Mouse (Mus musculus): Measurements from ENCODE around the gene Zzef1. TPM values are rescaled to one million over a fixed set of nuclear protein-coding genes. Genes with fewer than 3 reads are reported as not detected.
"Not testable (repeated sequence)": the region's sequence is repeated elsewhere in the genome, so short reads cannot be mapped to it uniquely, and the experiment has no call there.

The Zzef1 gene
- 14.0 and 14.3 TPM in 2 replicates for polyA plus RNA-seq (2015; fragmentation: Nextera tagmentation; extraction: Ambion mirVana)

DNA sequence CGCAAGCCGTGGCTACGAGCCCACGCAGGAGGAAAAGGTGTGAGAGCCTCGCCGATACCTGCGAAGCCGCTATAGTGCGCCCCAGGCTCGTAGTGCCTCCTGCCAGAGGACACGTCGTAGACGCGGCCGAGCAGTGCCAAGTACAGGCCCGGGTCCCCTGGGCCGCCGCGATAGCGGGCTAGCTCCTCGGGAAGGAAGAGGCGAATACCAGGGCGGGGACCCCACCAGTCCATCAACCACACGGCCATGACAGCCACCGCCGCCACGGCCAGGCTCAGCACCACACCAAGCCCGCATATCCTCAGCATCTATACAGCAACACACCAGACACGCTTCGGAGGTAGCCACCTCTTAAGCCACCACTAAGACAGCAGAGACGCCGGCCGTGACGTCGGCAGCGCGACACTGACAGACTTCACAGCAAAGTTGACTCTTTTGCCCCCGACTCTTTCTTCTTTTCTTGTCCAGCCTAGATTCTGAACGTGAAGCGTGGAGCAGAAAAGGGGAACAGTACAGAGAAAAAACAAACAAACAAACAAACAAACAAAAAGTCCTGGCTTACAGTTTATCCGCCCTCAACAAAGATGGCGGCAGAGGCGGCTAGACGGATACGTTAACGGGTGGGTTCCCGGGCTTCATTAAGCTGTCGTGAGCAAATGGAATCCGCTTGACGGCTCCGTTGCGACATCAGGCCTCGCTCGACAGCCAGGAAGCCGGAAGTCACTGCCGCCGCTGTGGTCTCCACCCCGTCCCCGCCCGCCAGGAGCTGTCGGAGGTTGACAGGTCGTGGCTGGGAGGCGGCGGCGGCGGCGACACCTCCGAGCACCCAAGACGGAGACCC, at the start of gene Zzef1, which contains the start of gene Cyb5d2:
Gene Zzef1, plus strand, starts transcription at position 772 of the 841 bp plus-strand sequence.
Gene Cyb5d2, minus strand, starts transcription at position 688 of the 841 bp plus-strand sequence.
- Histone ChIP-seq H3K4me2 (peak within 1 kb of the TSS; percentile 88), H3K4me1 (replicated peaks) (peaks cover 33% of the 10 kb centered on the region), H3K27ac (replicated peaks) (peak within 1 kb of the TSS; percentile 95), H3K36me3 (no peaks in the 10 kb centered on the region), H3K9me3 (no peaks in the 10 kb centered on the region), H3K4me3 (peak within 1 kb of the TSS; percentile 78), H3K27me3 (no peaks in the 10 kb centered on the region), H3K9ac (peak within 1 kb of the TSS; percentile 83)
- WGBS: under 1% methylated on average over 68 of the region's 69 CpGs
- ATAC-seq (ENCODE audit: low FRiP score, low read depth): peak; percentile 95

DNA sequence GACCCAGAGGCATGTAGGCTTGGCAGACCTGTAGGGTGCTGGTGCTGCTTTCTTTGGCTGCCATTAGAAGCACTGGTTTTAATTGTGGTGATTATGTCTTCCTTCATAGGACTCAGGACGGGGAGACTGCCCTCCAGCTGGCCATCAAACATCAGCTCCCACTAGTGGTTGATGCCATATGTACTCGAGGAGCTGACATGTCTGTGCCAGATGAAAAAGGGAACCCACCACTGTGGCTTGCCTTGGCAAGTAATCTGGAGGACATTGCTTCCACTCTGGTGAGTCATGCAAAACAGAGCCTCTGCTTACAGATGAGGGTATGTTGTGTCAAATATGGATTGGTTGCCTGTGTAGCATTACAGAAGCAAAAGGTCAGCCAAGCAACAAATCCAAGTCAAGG, 44.1 kb upstream of the Zzef1 start:
- Histone ChIP-seq H3K27me3 (no peaks in the 10 kb centered on the region), H3K4me3 (no peak overlapping the region), H3K9ac (no peak overlapping the region), H3K36me3 (peaks cover 84% of the 10 kb centered on the region), H3K4me2 (no peak overlapping the region), H3K27ac (replicated peaks) (no peak overlapping the region), H3K9me3 (no peaks in the 10 kb centered on the region), H3K4me1 (replicated peaks) (no peaks in the 10 kb centered on the region)
- WGBS: 51% methylated on average over 2 of the region's 2 CpGs
- no peak for ATAC-seq (ENCODE audit: low FRiP score, low read depth)

DNA sequence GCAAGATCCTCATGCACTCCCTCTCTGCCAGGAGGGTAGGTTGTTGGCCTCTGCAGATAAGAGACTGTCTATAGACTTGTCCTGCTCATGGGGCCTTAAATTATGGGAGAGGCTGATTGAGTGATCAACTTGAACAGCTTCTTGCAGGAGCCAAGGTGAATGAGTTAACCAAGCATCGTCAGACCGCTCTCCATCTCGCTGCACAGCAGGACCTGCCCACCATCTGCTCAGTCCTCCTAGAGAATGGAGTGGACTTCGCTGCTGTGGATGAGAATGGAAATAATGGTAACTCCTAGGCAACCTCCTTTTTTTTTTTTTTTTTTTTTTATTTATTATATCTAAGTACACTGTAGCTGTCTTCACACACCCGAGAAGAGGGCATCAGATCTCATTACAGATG, 37.7 kb upstream of the Zzef1 start:
- WGBS: 84% methylated on average over 5 of the region's 5 CpGs
- H3K36me3 ChIP-seq: peaks cover 89% of the 10 kb centered on the region
- no peak for ATAC-seq (ENCODE audit: low FRiP score, low read depth)

DNA sequence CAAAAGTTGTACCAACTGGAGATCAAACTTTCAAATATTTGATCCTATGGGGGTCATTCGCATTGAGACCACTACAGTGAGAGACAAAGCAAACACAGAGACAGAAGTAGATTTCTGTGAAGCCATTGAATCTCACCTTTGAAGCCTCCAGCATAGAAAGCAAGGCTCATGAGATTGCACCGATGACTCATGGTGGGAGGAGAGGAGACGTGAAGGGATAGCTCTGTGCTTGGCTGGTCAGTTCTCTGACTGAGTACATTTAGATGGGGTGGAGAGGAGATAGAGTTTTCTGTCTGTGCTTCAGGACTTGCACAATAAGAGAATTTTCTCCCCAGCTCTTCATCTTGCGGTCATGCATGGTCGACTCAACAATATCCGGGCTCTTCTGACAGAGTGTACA, 36.4 kb upstream of the Zzef1 start:
- no peak overlapping the region for H3K4me3 ChIP-seq
- WGBS: 95% methylated on average over 6 of the region's 6 CpGs
- H3K27ac ChIP-seq (replicated peaks): no peak overlapping the region
- H3K27me3 ChIP-seq: no peaks in the 10 kb centered on the region
- no peaks in the 10 kb centered on the region for H3K9me3 ChIP-seq
- no peak overlapping the region for H3K9ac ChIP-seq
- no peak for ATAC-seq (ENCODE audit: low FRiP score, low read depth)
- H3K4me1 ChIP-seq (replicated peaks): no peaks in the 10 kb centered on the region
- no peak overlapping the region for H3K4me2 ChIP-seq
- H3K36me3 ChIP-seq: peaks cover 93% of the 10 kb centered on the region

More for the DNA sequence above, 37.7 kb upstream of the Zzef1 start:
- Histone ChIP-seq H3K9me3 (no peaks in the 10 kb centered on the region), H3K27ac (replicated peaks) (no peak overlapping the region), H3K4me2 (no peak overlapping the region), H3K27me3 (no peaks in the 10 kb centered on the region), H3K4me1 (replicated peaks) (no peaks in the 10 kb centered on the region), H3K4me3 (no peak overlapping the region), H3K9ac (no peak overlapping the region)

DNA sequence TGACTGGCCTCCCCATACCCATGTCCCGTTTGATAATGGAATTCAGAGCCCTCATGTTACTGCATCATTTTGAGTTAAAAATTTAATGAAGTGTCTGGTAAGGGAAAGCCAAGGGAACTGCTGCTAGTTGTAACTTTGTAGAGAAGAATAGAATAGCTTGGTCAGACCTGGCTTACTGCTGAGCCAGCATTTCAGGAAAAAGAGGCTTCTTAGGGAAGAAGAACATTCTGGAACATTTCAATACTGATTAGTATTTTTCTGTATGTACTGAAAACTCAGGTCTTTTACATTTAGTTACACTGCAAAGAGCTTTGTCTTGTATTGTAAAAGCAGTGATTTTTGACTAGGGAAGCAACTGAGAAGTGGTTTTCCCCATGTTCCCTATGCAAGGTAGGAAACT, 35.2 kb upstream of the Zzef1 start:
- WGBS: 86% methylated on average over 1 of the region's 1 CpGs

DNA sequence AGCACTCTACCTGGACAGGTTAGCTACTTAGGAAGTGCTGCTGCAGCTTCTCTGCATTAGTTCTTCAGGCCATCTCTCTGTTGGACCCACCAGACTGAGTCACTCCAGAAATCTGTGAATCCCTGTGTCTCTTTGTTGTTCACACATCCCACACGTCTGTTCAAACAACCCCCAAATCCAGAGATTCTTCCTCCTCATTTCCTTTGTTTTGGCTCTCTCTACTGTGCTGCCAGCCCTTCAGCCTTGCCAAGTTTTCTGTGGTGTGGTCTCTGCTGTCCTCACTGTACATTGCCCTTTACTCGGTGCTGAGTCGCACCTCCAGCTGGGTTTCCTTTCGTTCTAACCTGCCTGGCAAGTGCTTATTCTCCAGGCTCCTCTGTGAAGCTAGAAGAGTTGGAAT, 31.8 kb upstream of the Zzef1 start:
- H3K4me1 ChIP-seq (replicated peaks): no peaks in the 10 kb centered on the region
- ATAC-seq (ENCODE audit: low FRiP score, low read depth): no peak
- no peak overlapping the region for H3K4me3 ChIP-seq
- WGBS: 89% methylated on average over 4 of the region's 4 CpGs
- H3K9me3 ChIP-seq: no peaks in the 10 kb centered on the region
- no peaks in the 10 kb centered on the region for H3K27me3 ChIP-seq
- peaks cover 71% of the 10 kb centered on the region for H3K36me3 ChIP-seq
- no peak overlapping the region for H3K27ac ChIP-seq (replicated peaks)
- H3K9ac ChIP-seq: no peak overlapping the region
- no peak overlapping the region for H3K4me2 ChIP-seq

More for the DNA sequence above, 35.2 kb upstream of the Zzef1 start:
- H3K4me2 ChIP-seq: no peak overlapping the region
- no peak overlapping the region for H3K27ac ChIP-seq (replicated peaks)
- H3K9me3 ChIP-seq: no peaks in the 10 kb centered on the region
- H3K27me3 ChIP-seq: no peaks in the 10 kb centered on the region
- H3K9ac ChIP-seq: no peak overlapping the region
- H3K4me1 ChIP-seq (replicated peaks): no peaks in the 10 kb centered on the region
- no peak overlapping the region for H3K4me3 ChIP-seq
- no peak for ATAC-seq (ENCODE audit: low FRiP score, low read depth)
- H3K36me3 ChIP-seq: peaks cover 83% of the 10 kb centered on the region

DNA sequence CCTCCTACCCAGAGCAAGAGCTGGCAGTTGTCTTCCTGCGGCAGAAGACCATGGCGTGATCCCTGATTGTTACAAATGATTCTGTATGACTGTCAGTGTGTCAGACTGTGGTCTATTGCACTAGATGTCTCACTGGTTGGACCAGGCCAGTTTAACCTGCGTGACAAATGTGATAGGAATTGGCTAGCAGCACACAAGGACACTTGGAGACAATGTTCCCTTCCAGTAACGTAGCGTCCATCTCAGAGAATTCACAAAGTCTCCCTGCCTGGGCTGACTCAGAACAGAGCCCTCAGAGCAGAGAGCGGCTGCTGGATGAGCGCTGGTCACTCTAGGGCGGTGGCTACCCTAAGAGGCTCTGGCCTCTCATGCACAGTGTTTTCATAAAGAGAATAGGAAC, 28.3 kb upstream of the Zzef1 start:
- H3K4me2 ChIP-seq: no peak overlapping the region
- no peak overlapping the region for H3K9ac ChIP-seq
- no peaks in the 10 kb centered on the region for H3K4me1 ChIP-seq (replicated peaks)
- H3K36me3 ChIP-seq: peaks cover 39% of the 10 kb centered on the region
- 96% methylated on average over 8 of the region's 8 CpGs for WGBS
- no peak for ATAC-seq (ENCODE audit: low FRiP score, low read depth)
- no peaks in the 10 kb centered on the region for H3K27me3 ChIP-seq
- no peaks in the 10 kb centered on the region for H3K9me3 ChIP-seq
- no peak overlapping the region for H3K4me3 ChIP-seq
- H3K27ac ChIP-seq (replicated peaks): no peak overlapping the region

DNA sequence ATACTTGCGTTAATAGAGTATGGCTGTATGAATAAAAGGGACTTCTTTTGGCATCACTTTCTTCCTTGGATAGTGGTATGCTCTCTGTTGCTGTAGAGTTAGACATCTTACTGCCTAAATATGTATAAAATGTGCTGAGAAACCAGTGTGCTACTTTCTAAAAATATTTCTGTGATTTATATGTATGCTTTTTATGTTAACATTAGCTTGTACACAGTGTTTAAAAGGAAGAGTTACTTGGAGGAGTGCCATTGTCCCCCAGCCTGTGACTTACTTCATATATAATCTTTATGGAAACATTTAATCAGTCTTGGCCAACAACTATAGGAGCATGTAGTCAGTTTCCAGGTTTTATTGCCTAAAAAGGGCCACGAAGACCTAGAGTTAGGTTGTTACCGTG, 27.0 kb upstream of the Zzef1 start:
- ATAC-seq (ENCODE audit: low FRiP score, low read depth): no peak
- Histone ChIP-seq H3K9ac (no peak overlapping the region), H3K9me3 (no peaks in the 10 kb centered on the region), H3K4me3 (no peak overlapping the region), H3K36me3 (peaks cover 25% of the 10 kb centered on the region), H3K27me3 (no peaks in the 10 kb centered on the region), H3K27ac (replicated peaks) (no peak overlapping the region), H3K4me1 (replicated peaks) (no peaks in the 10 kb centered on the region), H3K4me2 (no peak overlapping the region)
- over 99% methylated on average over 3 of the region's 3 CpGs for WGBS

DNA sequence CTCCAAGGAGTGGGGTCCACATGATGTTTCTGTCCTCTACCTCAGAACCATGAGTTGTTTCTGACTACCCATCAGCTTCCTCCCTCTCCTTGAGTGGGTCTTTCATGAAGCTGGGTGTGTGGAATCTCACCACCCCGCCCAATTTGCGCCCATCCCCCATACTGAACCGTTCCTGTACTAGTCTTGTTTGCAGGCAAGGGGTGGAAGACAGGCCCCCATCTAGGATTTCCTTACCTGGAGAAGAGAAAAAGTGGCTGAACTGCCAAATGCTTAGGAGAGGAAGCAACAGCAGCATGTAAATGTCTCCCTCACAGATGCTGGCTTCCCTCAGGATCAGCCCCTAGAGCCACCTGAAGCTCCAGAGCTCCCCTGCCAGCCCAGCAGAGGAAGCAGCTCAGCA, 25.7 kb upstream of the Zzef1 start:
- no peak overlapping the region for H3K9ac ChIP-seq
- peaks cover 21% of the 10 kb centered on the region for H3K36me3 ChIP-seq
- WGBS: 88% methylated on average over 3 of the region's 3 CpGs
- H3K27me3 ChIP-seq: no peaks in the 10 kb centered on the region
- no peaks in the 10 kb centered on the region for H3K4me1 ChIP-seq (replicated peaks)
- no peak overlapping the region for H3K4me2 ChIP-seq
- no peaks in the 10 kb centered on the region for H3K9me3 ChIP-seq
- ATAC-seq (ENCODE audit: low FRiP score, low read depth): no peak
- H3K4me3 ChIP-seq: no peak overlapping the region
- H3K27ac ChIP-seq (replicated peaks): no peak overlapping the region

DNA sequence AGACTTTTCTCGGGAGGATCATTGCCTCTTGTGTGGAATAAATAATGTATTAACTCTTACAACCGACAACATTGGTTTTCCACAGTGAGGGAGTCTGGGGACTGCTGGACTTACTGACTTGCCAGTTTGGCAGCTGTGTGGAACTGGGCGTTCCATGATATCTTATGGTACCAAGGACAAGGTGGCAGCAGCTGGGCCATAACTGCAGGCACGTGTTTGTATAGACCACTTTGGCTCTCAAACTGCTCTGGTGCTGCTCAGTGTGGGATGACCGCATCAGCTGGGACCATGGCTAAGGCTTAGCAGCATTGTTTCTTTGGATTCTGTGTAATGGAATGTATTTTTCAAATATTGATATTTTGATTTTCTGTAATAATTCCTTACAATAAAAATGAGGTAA, 25.2 kb upstream of the Zzef1 start:
- H3K27me3 ChIP-seq: no peaks in the 10 kb centered on the region
- H3K9me3 ChIP-seq: no peaks in the 10 kb centered on the region
- peaks cover 21% of the 10 kb centered on the region for H3K36me3 ChIP-seq
- H3K9ac ChIP-seq: no peak overlapping the region
- H3K4me3 ChIP-seq: no peak overlapping the region
- no peak overlapping the region for H3K27ac ChIP-seq (replicated peaks)
- WGBS: 87% methylated on average over 5 of the region's 5 CpGs
- H3K4me1 ChIP-seq (replicated peaks): no peaks in the 10 kb centered on the region
- H3K4me2 ChIP-seq: no peak overlapping the region
- no peak for ATAC-seq (ENCODE audit: low FRiP score, low read depth)

DNA sequence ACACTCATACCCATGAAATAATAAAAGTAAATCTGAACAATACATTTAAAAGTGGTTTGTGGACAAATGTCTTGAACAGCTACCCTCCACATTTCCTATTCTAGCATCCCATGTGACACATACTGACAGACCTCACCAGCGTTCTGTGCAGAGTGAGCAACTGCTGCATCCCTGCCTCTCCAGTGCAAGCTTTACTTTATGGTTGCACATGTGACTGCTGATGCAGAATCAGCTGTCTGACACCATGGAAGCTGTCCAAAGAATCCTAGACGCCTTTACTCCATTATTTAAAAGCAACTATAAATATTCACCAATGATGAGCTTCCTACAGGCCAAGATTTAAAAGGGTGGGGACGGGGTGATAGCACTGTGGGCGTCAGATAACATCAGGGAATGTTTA, 24.6 kb upstream of the Zzef1 start:
- no peak overlapping the region for H3K4me2 ChIP-seq
- H3K27ac ChIP-seq (replicated peaks): no peak overlapping the region
- H3K36me3 ChIP-seq: peaks cover 21% of the 10 kb centered on the region
- ATAC-seq (ENCODE audit: low FRiP score, low read depth): no peak
- no peaks in the 10 kb centered on the region for H3K4me1 ChIP-seq (replicated peaks)
- WGBS: 83% methylated on average over 4 of the region's 4 CpGs
- H3K27me3 ChIP-seq: no peaks in the 10 kb centered on the region
- no peaks in the 10 kb centered on the region for H3K9me3 ChIP-seq
- no peak overlapping the region for H3K9ac ChIP-seq
- no peak overlapping the region for H3K4me3 ChIP-seq

DNA sequence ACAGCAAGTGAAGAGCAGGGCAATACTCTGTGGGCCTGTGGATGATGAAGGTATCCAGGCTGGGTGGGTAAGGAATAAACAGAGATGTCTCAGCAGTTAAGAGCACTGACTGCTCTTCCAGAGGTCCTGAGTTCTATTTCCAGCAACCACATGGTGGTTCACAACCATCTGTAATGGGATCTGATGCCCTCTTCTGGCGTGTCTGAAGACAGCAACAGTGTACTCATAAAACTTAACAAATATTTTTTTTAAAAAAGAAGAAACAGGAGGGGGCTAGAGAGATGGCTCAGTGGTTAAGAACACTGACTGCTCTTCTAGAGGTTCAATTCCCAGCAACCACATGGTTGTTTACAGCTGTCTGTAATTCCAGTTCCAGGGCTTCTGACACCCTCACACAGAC, 23.4 kb upstream of the Zzef1 start:
- not testable (repeated sequence) for H3K9me3 ChIP-seq; H3K27me3 ChIP-seq; H3K4me1 ChIP-seq (replicated peaks); H3K27ac ChIP-seq (replicated peaks); ATAC-seq (ENCODE audit: low FRiP score, low read depth); H3K9ac ChIP-seq; H3K4me2 ChIP-seq; H3K4me3 ChIP-seq
- peaks cover 15% of the 10 kb centered on the region for H3K36me3 ChIP-seq
- WGBS: 21% methylated on average over 1 of the region's 1 CpGs

DNA sequence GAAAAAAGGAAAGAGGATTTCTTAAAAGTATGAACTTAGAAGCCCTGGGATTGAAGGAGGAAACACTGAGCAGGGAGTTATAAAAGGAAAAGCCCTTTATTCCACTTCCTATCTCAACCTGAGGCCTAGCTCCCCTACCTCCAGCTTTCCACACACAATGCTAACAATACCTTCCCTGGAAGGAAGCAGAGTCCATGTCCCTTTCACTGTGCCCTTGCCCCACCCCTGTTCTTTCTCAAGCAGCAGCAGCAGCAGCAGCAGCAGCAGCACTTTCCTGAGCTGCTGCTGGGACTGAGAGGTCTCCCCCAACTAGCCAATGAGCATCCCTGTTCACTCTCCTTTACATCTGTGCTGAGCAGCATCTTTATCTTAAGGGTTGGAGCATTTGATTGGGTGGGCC, 17.1 kb upstream of the Zzef1 start:
- no peak for ATAC-seq (ENCODE audit: low FRiP score, low read depth)
- Histone ChIP-seq H3K4me2 (no peak overlapping the region), H3K36me3 (no peaks in the 10 kb centered on the region), H3K9ac (no peak overlapping the region), H3K4me3 (no peak overlapping the region), H3K4me1 (replicated peaks) (no peaks in the 10 kb centered on the region), H3K9me3 (no peaks in the 10 kb centered on the region), H3K27ac (replicated peaks) (no peak overlapping the region), H3K27me3 (no peaks in the 10 kb centered on the region)

All from hindbrain, embryonic 15.5 days (tissue).